Comparison of ENCODE assay signal across 8 mouse cellular contexts in the genomic region with DNA sequence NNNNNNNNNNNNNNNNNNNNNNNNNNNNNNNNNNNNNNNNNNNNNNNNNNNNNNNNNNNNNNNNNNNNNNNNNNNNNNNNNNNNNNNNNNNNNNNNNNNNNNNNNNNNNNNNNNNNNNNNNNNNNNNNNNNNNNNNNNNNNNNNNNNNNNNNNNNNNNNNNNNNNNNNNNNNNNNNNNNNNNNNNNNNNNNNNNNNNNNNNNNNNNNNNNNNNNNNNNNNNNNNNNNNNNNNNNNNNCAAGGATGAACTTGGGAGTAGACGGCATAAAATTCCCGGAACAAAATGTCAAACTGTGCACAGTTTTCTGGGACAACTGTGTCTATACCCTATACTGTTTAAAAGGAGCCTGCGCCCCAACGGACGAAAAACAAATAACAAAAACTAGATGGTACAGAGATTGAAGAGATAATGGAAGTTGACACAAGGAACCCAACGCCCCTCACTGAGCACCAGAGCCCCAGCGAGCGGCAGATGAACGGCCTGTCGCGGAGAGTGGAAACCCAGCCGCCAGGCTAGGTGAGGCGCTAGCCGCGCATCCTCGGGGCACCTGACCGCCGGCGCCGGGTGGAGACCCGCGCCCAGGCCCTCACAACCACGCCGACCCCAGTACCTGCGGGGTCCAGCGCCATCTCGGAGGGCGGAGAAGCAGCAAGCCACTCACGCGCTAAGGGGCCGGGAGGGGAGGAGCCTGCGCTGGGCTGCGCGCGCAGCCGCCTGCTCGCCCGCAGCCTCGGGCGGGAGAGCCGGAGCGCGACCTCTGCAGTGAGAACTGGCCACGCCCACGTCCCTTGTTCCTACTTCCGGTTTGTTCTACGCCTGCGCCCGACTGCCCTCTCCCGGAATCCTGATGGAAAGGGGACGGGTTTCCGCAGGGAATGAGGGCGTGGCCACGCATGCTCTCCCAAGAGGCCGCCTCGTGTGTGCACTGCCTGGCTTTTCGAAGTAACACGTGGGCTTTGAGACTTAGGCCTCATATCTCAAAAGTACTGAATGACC. TPM values are rescaled to one million over a fixed set of nuclear protein-coding genes. Genes with fewer than 3 reads are reported as not detected.
DNase-seq lines count a peak whose midpoint lies in the region; ATAC-seq and TF ChIP-seq lines count a peak whose summit lies in the region.

A gene (minus strand): TSS at position 771 of the 996 bp plus-strand sequence.

- ATAC-seq in frontal cortex, adult (ENCODE audit: low TSS enrichment) = peak; percentile 94
- ATAC-seq in lung, postnatal 0 days = peak; percentile 98

- peaks cover 18% of the 10 kb centered on the region for H3K4me1 ChIP-seq in hindbrain, embryonic 10.5 days (replicated peaks)
- 0 out of 2 replicates have a peak, but pooled peaks cover 2% of the 10 kb centered on the region for H3K4me1 ChIP-seq in lung, postnatal 0 days (ENCODE audit: insufficient read depth, low read depth, low read length)

- H3K9me3 ChIP-seq in hindbrain, embryonic 10.5 days = no peaks in the 10 kb centered on the region
- no peaks in the 10 kb centered on the region for H3K9me3 ChIP-seq in lung, postnatal 0 days (ENCODE audit: low read length)

- H3K9ac ChIP-seq in lung, postnatal 0 days (replicated peaks; ENCODE audit: low read depth) = peak within 1 kb of the TSS; percentile 51

- TF ChIP-seq CTCF in lung, postnatal 0 days (IDR thresholded peaks at IDR 0.05) = peak; percentile 46

- H3K27me3 ChIP-seq in hindbrain, embryonic 10.5 days (ENCODE audit: insufficient read depth, poor library complexity, severe bottlenecking) = peaks cover 4% of the 10 kb centered on the region; the same call in 1 of the 2 replicates
- no peaks in the 10 kb centered on the region for H3K27me3 ChIP-seq in lung, postnatal 0 days (replicated peaks; ENCODE audit: insufficient read depth, low read length)

- peaks cover 3% of the 10 kb centered on the region; the same call in 1 of the 2 replicates for H3K36me3 ChIP-seq in hindbrain, embryonic 10.5 days
- no peaks in the 10 kb centered on the region for H3K36me3 ChIP-seq in lung, postnatal 0 days (ENCODE audit: insufficient read depth, low read length)

- TF ChIP-seq EP300 in lung, postnatal 0 days (IDR thresholded peaks at IDR 0.05) = no peak

- H3K4me3 ChIP-seq in hindbrain, embryonic 10.5 days = peak within 1 kb of the TSS; percentile 78
- peak within 1 kb of the TSS; percentile 83 for H3K4me3 ChIP-seq in lung, postnatal 0 days (ENCODE audit: low read depth, low read length)

- peak within 1 kb of the TSS; percentile 96 for H3K27ac ChIP-seq in hindbrain, embryonic 10.5 days
- H3K27ac ChIP-seq in lung, postnatal 0 days (ENCODE audit: low read length) = peak within 1 kb of the TSS; percentile 60

- 2% methylated on average over 58 of the region's 58 CpGs for WGBS in hindbrain, embryonic 10.5 days
- WGBS in lung, postnatal 0 days = 2% methylated on average over 56 of the region's 58 CpGs

- H3K4me2 ChIP-seq in lung, postnatal 0 days (replicated peaks; ENCODE audit: low read depth, low read length) = peak within 1 kb of the TSS; percentile 62

- DNase-seq in MN1 (ENCODE audit: low spot score) = peak; percentile 98
- DNase-seq in cerebellum, adult 9-10 months = peak; percentile 96
- peak; percentile 99 for DNase-seq in hindbrain, embryonic 10.5 days (ENCODE audit: low spot score)
- DNase-seq in layer of hippocampus, adult 9-11 months = peak; percentile 97
- DNase-seq in lung, postnatal 0 days (ENCODE audit: low spot score) = peak; percentile 99
- DNase-seq in ovary, postnatal 14 days (ENCODE audit: low spot score) = peak; percentile 91
- peak; percentile 93 for DNase-seq in thymus, postnatal 14 days

RNA-seq across cellular contexts. Expression of the gene that starts here (rescaled TPM):
- 31.8 and 36.8 TPM in 2 replicates for polyA plus RNA-seq in hindbrain, embryonic 10.5 days (2016; fragmentation: Nextera tagmentation; extraction: Ambion mirVana)
- 46.2 and 51.2 TPM in 2 replicates for polyA plus RNA-seq in lung, postnatal 0 days (2015; fragmentation: Nextera tagmentation; extraction: Ambion mirVana)

Comparison
In these comparisons a context has a peak if more than half of its experiments do, and no peak if none do; other contexts are left out.
1. Peak in every context shown above with its lines: DNase-seq, ATAC-seq, H3K4me3 ChIP-seq and H3K27ac ChIP-seq.